Mouse (Mus musculus) limb, embryonic 13.5 days (tissue): ENCODE measurements at regions not wholly inside any gene's neighbourhood (a gene's known extent, or its start where the extent isn't known, plus 50 kb on each side); places are given as distances from the start of the nearest gene placed in this dataset.

ENCODE experiments used
- ATAC-seq: fragments of 200-750 bp; cut with Nextera tagmentation; 2 replicates; pipeline ENCODE4 v1.8.0; 2017; ENCODE audit warnings: low read depth, moderate number of reproducible peaks, moderate TSS enrichment; ENCODE audit not compliant: low FRiP score
- H3K27ac ChIP-seq: fragments of 300-500 bp; sonication (generic); 2 replicates; pipeline ENCODE4 v1.5.1; 2015; ENCODE audit warnings: inconsistent platforms, mild to moderate bottlenecking, moderate library complexity
- H3K27me3 ChIP-seq: fragments of 300-500 bp; sonication (generic); 2 replicates; pipeline ENCODE4 v1.6.1; 2015; ENCODE audit warnings: mild to moderate bottlenecking, inconsistent platforms
- H3K36me3 ChIP-seq: fragments of 300-500 bp; sonication (generic); 2 replicates; pipeline ENCODE4 v1.6.1; 2015; ENCODE audit warnings: inconsistent platforms, mild to moderate bottlenecking, moderate library complexity
- H3K4me1 ChIP-seq: fragments of 300-500 bp; sonication (generic); 2 replicates; pipeline ENCODE4 v1.6.1; 2015; ENCODE audit warnings: inconsistent platforms
- H3K4me2 ChIP-seq: fragments of 300-500 bp; sonication (generic); replicated peaks from 2 replicates; pipeline ENCODE4 v1.6.1; 2015; ENCODE audit warnings: inconsistent platforms, mild to moderate bottlenecking, moderate library complexity
- H3K4me3 ChIP-seq: fragments of 300-500 bp; sonication (generic); 2 replicates; pipeline ENCODE4 v1.5.1; 2015; ENCODE audit warnings: moderate library complexity, mild to moderate bottlenecking, inconsistent platforms
- H3K9ac ChIP-seq: fragments of 300-500 bp; sonication (generic); 2 replicates; pipeline ENCODE4 v1.6.1; 2015; ENCODE audit warnings: mild to moderate bottlenecking, inconsistent platforms
- H3K9me3 ChIP-seq: fragments of 300-500 bp; sonication (generic); 2 replicates; pipeline ENCODE4 v1.6.1; 2016; ENCODE audit warnings: inconsistent platforms
- WGBS: fragments of 180-500 bp; shearing (Covaris S2); methylation state at CpG from one replicate; pipeline ENCODE4 v1.1.7; 2015; 5-methylcytosine and 5-hydroxymethylcytosine counted together

GRCm38 (mm10) chr3:39736639-39737038 is 794.4 kb upstream of the Intu start:
- Histone ChIP-seq H3K9me3 (no peaks in the 10 kb centered on the region), H3K4me2 (no peak overlapping the region), H3K27ac (no peak overlapping the region), H3K36me3 (no peaks in the 10 kb centered on the region), H3K4me3 (no peak overlapping the region), H3K9ac (no peak overlapping the region), H3K27me3 (no peaks in the 10 kb centered on the region), H3K4me1 (no peaks in the 10 kb centered on the region)
- 69% methylated on average over 1 of the region's 1 CpGs for WGBS
- ATAC-seq: no peak

- 95% methylated on average over 2 of the region's 2 CpGs for WGBS
- no peak overlapping the region for H3K27ac ChIP-seq
Observed at GRCm38 (mm10) chr3:39745947-39746346, 785.1 kb upstream of the Intu start.

GRCm38 (mm10) chr3:39768981-39769568 is 762.0 kb upstream of the Intu start:
- 84% methylated on average over 6 of the region's 6 CpGs for WGBS
- H3K27ac ChIP-seq: no peak overlapping the region
- no peak for ATAC-seq

More at GRCm38 (mm10) chr3:39745947-39746346, 785.1 kb upstream of the Intu start:
- Histone ChIP-seq H3K4me3 (no peak overlapping the region), H3K27me3 (no peaks in the 10 kb centered on the region), H3K9me3 (no peaks in the 10 kb centered on the region), H3K36me3 (no peaks in the 10 kb centered on the region), H3K4me1 (no peaks in the 10 kb centered on the region), H3K9ac (no peak overlapping the region), H3K4me2 (no peak overlapping the region)
- ATAC-seq: no peak

GRCm38 (mm10) chr3:39776278-39777039 is 754.6 kb upstream of the Intu start:
- H3K4me1 ChIP-seq: peaks cover 12% of the 10 kb centered on the region
- H3K9ac ChIP-seq: no peak overlapping the region
- no peak overlapping the region for H3K4me2 ChIP-seq
- H3K27ac ChIP-seq: no peak overlapping the region
- 82% methylated on average over 7 of the region's 7 CpGs for WGBS
- H3K36me3 ChIP-seq: no peaks in the 10 kb centered on the region
- H3K4me3 ChIP-seq: no peak overlapping the region
- H3K27me3 ChIP-seq: no peaks in the 10 kb centered on the region
- ATAC-seq: no peak
- no peaks in the 10 kb centered on the region for H3K9me3 ChIP-seq

More at GRCm38 (mm10) chr3:39768981-39769568, 762.0 kb upstream of the Intu start:
- Histone ChIP-seq H3K4me1 (peaks cover 11% of the 10 kb centered on the region; the same call in 1 of the 2 replicates), H3K4me3 (no peak overlapping the region), H3K4me2 (no peak overlapping the region), H3K9me3 (no peaks in the 10 kb centered on the region), H3K9ac (no peak overlapping the region), H3K36me3 (no peaks in the 10 kb centered on the region), H3K27me3 (no peaks in the 10 kb centered on the region)

- WGBS: 67% methylated on average over 6 of the region's 6 CpGs
- Histone ChIP-seq H3K27me3 (no peaks in the 10 kb centered on the region), H3K9ac (no peak overlapping the region), H3K36me3 (no peaks in the 10 kb centered on the region), H3K27ac (no peak overlapping the region), H3K4me2 (no peak overlapping the region), H3K4me3 (no peak overlapping the region), H3K4me1 (peaks cover 6% of the 10 kb centered on the region), H3K9me3 (no peaks in the 10 kb centered on the region)
- no peak for ATAC-seq
Observed at GRCm38 (mm10) chr3:39779690-39780218, 751.3 kb upstream of the Intu start.

GRCm38 (mm10) chr3:39780270-39780669 is 750.8 kb upstream of the Intu start:
- Histone ChIP-seq H3K9ac (no peak overlapping the region), H3K27me3 (no peaks in the 10 kb centered on the region), H3K4me3 (no peak overlapping the region), H3K4me2 (no peak overlapping the region), H3K27ac (no peak overlapping the region), H3K4me1 (peaks cover 6% of the 10 kb centered on the region), H3K36me3 (no peaks in the 10 kb centered on the region), H3K9me3 (no peaks in the 10 kb centered on the region)
- WGBS: 41% methylated on average over 5 of the region's 5 CpGs
- ATAC-seq: no peak

GRCm38 (mm10) chr3:39784901-39785300 is 746.2 kb upstream of the Intu start:
- Histone ChIP-seq H3K4me3 (no peak overlapping the region), H3K4me2 (no peak overlapping the region), H3K9ac (no peak overlapping the region), H3K36me3 (no peaks in the 10 kb centered on the region), H3K27me3 (no peaks in the 10 kb centered on the region), H3K4me1 (peaks cover 4% of the 10 kb centered on the region), H3K9me3 (no peaks in the 10 kb centered on the region), H3K27ac (no peak overlapping the region)
- no peak for ATAC-seq
- 88% methylated on average over 2 of the region's 2 CpGs for WGBS

GRCm38 (mm10) chr3:39809586-39809985 is 721.5 kb upstream of the Intu start:
- 75% methylated on average over 1 of the region's 1 CpGs for WGBS
- no peaks in the 10 kb centered on the region for H3K36me3 ChIP-seq
- no peaks in the 10 kb centered on the region for H3K4me1 ChIP-seq
- H3K9me3 ChIP-seq: no peaks in the 10 kb centered on the region
- no peak overlapping the region for H3K9ac ChIP-seq
- H3K27ac ChIP-seq: no peak overlapping the region
- H3K27me3 ChIP-seq: no peaks in the 10 kb centered on the region
- no peak overlapping the region for H3K4me3 ChIP-seq
- ATAC-seq: no peak
- no peak overlapping the region for H3K4me2 ChIP-seq

GRCm38 (mm10) chr3:39814814-39815213 is 716.3 kb upstream of the Intu start:
- Histone ChIP-seq H3K4me1 (peaks cover 2% of the 10 kb centered on the region; the same call in 1 of the 2 replicates), H3K9me3 (no peaks in the 10 kb centered on the region), H3K27ac (no peak overlapping the region), H3K36me3 (no peaks in the 10 kb centered on the region), H3K4me3 (no peak overlapping the region), H3K9ac (no peak overlapping the region), H3K27me3 (no peaks in the 10 kb centered on the region), H3K4me2 (no peak overlapping the region)
- 15% methylated on average over 6 of the region's 6 CpGs for WGBS
- ATAC-seq: peak; percentile 79

- no peak for ATAC-seq
- H3K4me1 ChIP-seq: no peaks in the 10 kb centered on the region
- no peaks in the 10 kb centered on the region for H3K36me3 ChIP-seq
- no peak overlapping the region for H3K9ac ChIP-seq
- WGBS: 89% methylated on average over 8 of the region's 8 CpGs
- no peak overlapping the region for H3K4me3 ChIP-seq
- no peak overlapping the region for H3K27ac ChIP-seq
- no peaks in the 10 kb centered on the region for H3K27me3 ChIP-seq
- no peak overlapping the region for H3K4me2 ChIP-seq
- no peaks in the 10 kb centered on the region for H3K9me3 ChIP-seq
Observed at GRCm38 (mm10) chr3:39830488-39831056, 700.5 kb upstream of the Intu start.

- H3K4me1 ChIP-seq: peaks cover 6% of the 10 kb centered on the region; the same call in 1 of the 2 replicates
- H3K4me3 ChIP-seq: no peak overlapping the region
- H3K9me3 ChIP-seq: no peaks in the 10 kb centered on the region
- WGBS: 56% methylated on average over 6 of the region's 6 CpGs
- no peaks in the 10 kb centered on the region for H3K27me3 ChIP-seq
- H3K36me3 ChIP-seq: no peaks in the 10 kb centered on the region
- H3K27ac ChIP-seq: no peak overlapping the region
- no peak overlapping the region for H3K9ac ChIP-seq
- H3K4me2 ChIP-seq: no peak overlapping the region
- ATAC-seq: no peak
Observed at GRCm38 (mm10) chr3:39838377-39839145, 692.5 kb upstream of the Intu start.

GRCm38 (mm10) chr3:39840946-39841345 is 690.1 kb upstream of the Intu start:
- Histone ChIP-seq H3K4me2 (no peak overlapping the region), H3K27me3 (no peaks in the 10 kb centered on the region), H3K27ac (no peak overlapping the region), H3K4me3 (no peak overlapping the region), H3K36me3 (no peaks in the 10 kb centered on the region), H3K9ac (no peak overlapping the region), H3K4me1 (peaks cover 6% of the 10 kb centered on the region; the same call in 1 of the 2 replicates), H3K9me3 (no peaks in the 10 kb centered on the region)
- WGBS: 82% methylated on average over 5 of the region's 5 CpGs
- ATAC-seq: no peak
